Mouse (Mus musculus) urinary bladder, adult 18-20 months (tissue): ENCODE measurements at regions not wholly inside any gene's neighbourhood (a gene's known extent, or its start where the extent isn't known, plus 50 kb on each side); places are given as distances from the start of the nearest gene placed in this dataset.
"Not testable (repeated sequence)": the region's sequence is repeated elsewhere in the genome, so short reads cannot be mapped to it uniquely, and the experiment has no call there.

ENCODE experiments used
- DNase-seq, 2 experiments: peaks; one replicate each; pipeline ENCODE4 v3.0.0; 2022; ENCODE audit warnings: low spot score in 2 of 2, mixed read lengths in 2 of 2

- no peak for DNase-seq
Observed at GRCm38 (mm10) chr1:165017793-165018192, 82.5 kb upstream of the Xcl1 start.

GRCm38 (mm10) chr1:165014328-165014727 is 79.0 kb upstream of the Xcl1 start:
- no peak for DNase-seq

GRCm38 (mm10) chr1:165013428-165013827 is 78.1 kb upstream of the Xcl1 start:
- no peak for DNase-seq

- DNase-seq = no peak
Observed at GRCm38 (mm10) chr1:165012376-165012775, 77.0 kb upstream of the Xcl1 start.

GRCm38 (mm10) chr1:164999515-164999914 is 64.2 kb upstream of the Xcl1 start:
- DNase-seq = no peak

GRCm38 (mm10) chr1:164998621-164999020 is 63.3 kb upstream of the Xcl1 start:
- DNase-seq = no peak

- peak in 1 of 2 experiments; percentile 16 for DNase-seq
Observed at GRCm38 (mm10) chr1:164997660-164998059, 62.3 kb upstream of the Xcl1 start.

- no peak for DNase-seq
Observed at GRCm38 (mm10) chr1:164994247-164994660, 58.9 kb upstream of the Xcl1 start.

GRCm38 (mm10) chr1:164993175-164993875 is 58.0 kb upstream of the Xcl1 start:
- DNase-seq = peak in 1 of 2 experiments; percentile 42

- DNase-seq = no peak
Observed at GRCm38 (mm10) chr1:164988982-164989381, 53.7 kb upstream of the Xcl1 start.

GRCm38 (mm10) chr1:164988191-164988590 is 52.9 kb upstream of the Xcl1 start:
- no peak for DNase-seq

GRCm38 (mm10) chr1:164985521-164985920 is 50.2 kb upstream of the Xcl1 start:
- not testable (repeated sequence) for DNase-seq
